Comparison of ENCODE assay signal across 8 mouse cellular contexts in the genomic region with DNA sequence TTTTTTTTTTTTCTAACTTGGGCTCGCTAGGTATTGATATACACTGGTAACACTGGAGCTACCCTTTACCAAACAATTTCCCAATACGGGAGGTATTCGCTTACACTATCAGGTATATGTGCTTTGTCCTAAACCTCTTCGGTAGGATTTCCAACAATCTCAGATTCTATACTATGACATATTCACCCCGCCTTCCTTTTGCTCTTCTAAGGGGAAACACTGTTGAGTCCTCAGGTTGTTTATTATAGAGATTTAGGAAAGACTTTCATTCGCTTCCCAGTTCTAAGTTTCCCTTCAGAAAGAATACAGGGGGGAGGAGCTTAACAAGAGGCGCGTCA. TPM values are rescaled to one million over a fixed set of nuclear protein-coding genes. Genes with fewer than 3 reads are reported as not detected.
DNase-seq lines count a peak whose midpoint lies in the region; ATAC-seq and TF ChIP-seq lines count a peak whose summit lies in the region.

No protein-coding gene starts in this region.

- ATAC-seq in kidney, embryonic 14.5 days (ENCODE audit: low FRiP score, low TSS enrichment), result no peak
- ATAC-seq in inflammation-experienced regulatory T-cells, adult 6 months, result peak; percentile 19
- ATAC-seq in midbrain, embryonic 15.5 days (replicated peaks), result no peak

- no peak for DNase-seq in kidney, adult 11 months
- DNase-seq in embryo, embryonic 10 days (ENCODE audit: low spot score), result no peak
- no peak for DNase-seq in adrenal gland, adult 8-10 months
- no peak for DNase-seq in left cerebral cortex, postnatal 14 days (ENCODE audit: low spot score in 2 of 2)

- intact Hi-C loops in left cerebral cortex, postnatal 14 days (cut with DNase I), result no loop called here

- no peaks in the 10 kb centered on the region for H3K27me3 ChIP-seq in kidney, embryonic 14.5 days (ENCODE audit: control insufficient read depth, insufficient read depth, low read length)
- H3K27me3 ChIP-seq in midbrain, embryonic 15.5 days (replicated peaks), result 0 out of 2 replicates have a peak, but pooled peaks cover 4% of the 10 kb centered on the region

- H3K9me3 ChIP-seq in kidney, embryonic 14.5 days (ENCODE audit: control insufficient read depth, low read length), result 0 out of 2 replicates have a peak, but pooled peaks cover 6% of the 10 kb centered on the region
- no peaks in the 10 kb centered on the region for H3K9me3 ChIP-seq in midbrain, embryonic 15.5 days

- peak overlapping the region; percentile 82 for H3K4me3 ChIP-seq in kidney, embryonic 14.5 days (ENCODE audit: low read length)
- peak overlapping the region; percentile 67 for H3K4me3 ChIP-seq in cortical plate, adult 2 months (ENCODE audit: insufficient read depth, low read length)
- H3K4me3 ChIP-seq in midbrain, embryonic 15.5 days, result peak overlapping the region; percentile 77

- peak overlapping the region; percentile 61 for H3K4me2 ChIP-seq in kidney, embryonic 14.5 days (replicated peaks; ENCODE audit: low read depth, low read length)
- peak overlapping the region; percentile 72 for H3K4me2 ChIP-seq in midbrain, embryonic 15.5 days

- no peak for TF ChIP-seq POLR2A in cortical plate, adult 2 months (IDR thresholded peaks at IDR 0.05; ENCODE audit: extremely low read depth, insufficient read depth, low read length)

- no peaks in the 10 kb centered on the region for H3K4me1 ChIP-seq in kidney, embryonic 14.5 days (ENCODE audit: control insufficient read depth, insufficient read depth, low read length)
- peaks cover 1% of the 10 kb centered on the region; the same call in 1 of the 2 replicates for H3K4me1 ChIP-seq in cortical plate, adult 2 months (ENCODE audit: control insufficient read depth, insufficient read depth, low read length)
- H3K4me1 ChIP-seq in midbrain, embryonic 15.5 days, result peaks cover 6% of the 10 kb centered on the region

- 22% methylated on average over 8 of the region's 8 CpGs for WGBS in kidney, embryonic 14.5 days
- 24% methylated on average over 8 of the region's 8 CpGs for WGBS in midbrain, embryonic 15.5 days

- H3K36me3 ChIP-seq in kidney, embryonic 14.5 days (ENCODE audit: control insufficient read depth, insufficient read depth, low read length), result no peaks in the 10 kb centered on the region
- no peaks in the 10 kb centered on the region for H3K36me3 ChIP-seq in midbrain, embryonic 15.5 days (replicated peaks)

- peak overlapping the region; percentile 86; the same call in 1 of the 2 replicates for H3K9ac ChIP-seq in kidney, embryonic 14.5 days (ENCODE audit: low read depth, low read length)
- peak overlapping the region; percentile 72 for H3K9ac ChIP-seq in midbrain, embryonic 15.5 days

- no peak for TF ChIP-seq CTCF in cortical plate, adult 2 months (IDR thresholded peaks at IDR 0.05; ENCODE audit: extremely low read depth, insufficient read depth, low read length)

- no peak overlapping the region for H3K27ac ChIP-seq in kidney, embryonic 14.5 days (ENCODE audit: low read depth, low read length)
- H3K27ac ChIP-seq in cortical plate, adult 2 months (ENCODE audit: insufficient read depth, low read length), result no peak overlapping the region
- H3K27ac ChIP-seq in midbrain, embryonic 15.5 days, result no peak overlapping the region

RNA-seq across cellular contexts. Expression of gene Fam208b, which starts 1.2 kb away (rescaled TPM):
- 24.7 and 25.8 TPM in 2 replicates for polyA plus RNA-seq in kidney, embryonic 14.5 days (2014; fragmentation: Nextera tagmentation; extraction: Ambion mirVana)
- 14.0 and 14.7 TPM in 2 replicates for polyA plus RNA-seq in cortical plate, adult 2 months (2012; rRNA removed)
- polyA plus RNA-seq in inflammation-experienced regulatory T-cells, adult 6 months (2017; shearing (Covaris generic)), result 10 to 100 TPM; 14.9 to 29.4 (median 24.8) TPM
- polyA plus RNA-seq in midbrain, embryonic 15.5 days (2015; fragmentation: Nextera tagmentation; extraction: Ambion mirVana), result 18.5 and 19.3 TPM in 2 replicates
- total RNA-seq in adrenal gland, adult 8-10 months (2022), result 10 to 100 TPM; 23.8 to 31.9 (median 28.3) TPM
- total RNA-seq in left cerebral cortex, postnatal 14 days (2021), result 10 to 100 TPM; 24.3 TPM

RNA-seq across cellular contexts. Expression of gene Asb13, which starts 24.1 kb away (rescaled TPM):
- polyA plus RNA-seq in kidney, embryonic 14.5 days (2014; fragmentation: Nextera tagmentation; extraction: Ambion mirVana), result 10.5 and 15.7 TPM in 2 replicates
- 39.4 and 41.2 TPM in 2 replicates for polyA plus RNA-seq in cortical plate, adult 2 months (2012; rRNA removed)
- 10 to 100 TPM; 24.3 to 37.2 (median 25.1) TPM for polyA plus RNA-seq in inflammation-experienced regulatory T-cells, adult 6 months (2017; shearing (Covaris generic))
- 20.8 TPM in 2 replicates for polyA plus RNA-seq in midbrain, embryonic 15.5 days (2015; fragmentation: Nextera tagmentation; extraction: Ambion mirVana)
- total RNA-seq in adrenal gland, adult 8-10 months (2022), result 10 to 100 TPM; 13.7 to 22.5 (median 20.0) TPM
- total RNA-seq in left cerebral cortex, postnatal 14 days (2021), result 10 to 100 TPM; 39.0 to 44.7 TPM
